Mouse (Mus musculus) B cell, adult 62 days (primary cell): ENCODE measurements around the gene Rabif. TPM values are rescaled to one million over a fixed set of nuclear protein-coding genes. Genes with fewer than 3 reads are reported as not detected.

Experiments
- total RNA-seq: library from RNA; stranded (reverse); gene quantifications from 4 replicates; pipeline ENCODE4 v1.2.4, GENCODE M21; 2023

Rabif gene
- total RNA-seq = 19.7 to 20.5 TPM (median 20.2 TPM) in 4 replicates

DNA sequence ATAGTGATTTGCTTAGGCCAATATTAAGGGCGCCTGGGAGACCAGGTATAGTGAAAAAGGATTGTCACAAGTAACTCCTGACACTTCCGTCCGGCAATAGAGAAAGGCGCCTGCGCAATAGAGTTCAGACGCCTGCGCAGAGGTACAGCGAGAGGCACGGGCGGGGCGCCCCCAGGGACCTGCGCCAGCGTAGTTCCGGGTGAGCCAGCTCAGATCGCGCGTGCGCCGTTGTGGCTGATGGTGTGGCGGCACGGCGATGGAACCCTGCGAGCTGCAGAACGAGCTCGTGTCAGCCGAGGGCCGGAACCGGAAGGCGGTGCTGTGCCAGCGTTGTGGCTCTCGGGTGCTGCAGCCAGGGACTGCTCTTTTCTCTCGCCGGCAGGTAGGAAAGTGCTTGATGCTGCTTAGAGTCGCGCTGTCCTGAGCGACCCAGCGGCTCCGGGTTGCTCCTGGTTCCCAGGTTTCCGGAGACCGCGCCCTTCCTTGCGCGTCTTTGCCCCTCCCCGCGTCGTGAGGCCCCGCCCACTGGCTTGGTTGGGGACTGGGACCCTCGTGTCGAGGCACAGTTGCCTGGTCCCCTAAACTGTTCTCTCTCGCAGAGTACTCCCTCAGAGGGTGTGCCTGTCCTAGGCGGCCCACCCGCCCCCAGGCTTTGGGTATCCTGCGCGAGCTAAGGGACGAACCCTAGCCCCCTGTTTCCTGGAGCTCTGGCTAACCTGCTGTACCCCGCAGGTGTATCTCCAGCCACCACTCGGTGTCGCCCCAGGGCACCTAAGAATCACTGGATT is at the start of gene Rabif:
Gene Rabif (plus strand): TSS at position 221 of the 788 bp plus-strand sequence.

DNA sequence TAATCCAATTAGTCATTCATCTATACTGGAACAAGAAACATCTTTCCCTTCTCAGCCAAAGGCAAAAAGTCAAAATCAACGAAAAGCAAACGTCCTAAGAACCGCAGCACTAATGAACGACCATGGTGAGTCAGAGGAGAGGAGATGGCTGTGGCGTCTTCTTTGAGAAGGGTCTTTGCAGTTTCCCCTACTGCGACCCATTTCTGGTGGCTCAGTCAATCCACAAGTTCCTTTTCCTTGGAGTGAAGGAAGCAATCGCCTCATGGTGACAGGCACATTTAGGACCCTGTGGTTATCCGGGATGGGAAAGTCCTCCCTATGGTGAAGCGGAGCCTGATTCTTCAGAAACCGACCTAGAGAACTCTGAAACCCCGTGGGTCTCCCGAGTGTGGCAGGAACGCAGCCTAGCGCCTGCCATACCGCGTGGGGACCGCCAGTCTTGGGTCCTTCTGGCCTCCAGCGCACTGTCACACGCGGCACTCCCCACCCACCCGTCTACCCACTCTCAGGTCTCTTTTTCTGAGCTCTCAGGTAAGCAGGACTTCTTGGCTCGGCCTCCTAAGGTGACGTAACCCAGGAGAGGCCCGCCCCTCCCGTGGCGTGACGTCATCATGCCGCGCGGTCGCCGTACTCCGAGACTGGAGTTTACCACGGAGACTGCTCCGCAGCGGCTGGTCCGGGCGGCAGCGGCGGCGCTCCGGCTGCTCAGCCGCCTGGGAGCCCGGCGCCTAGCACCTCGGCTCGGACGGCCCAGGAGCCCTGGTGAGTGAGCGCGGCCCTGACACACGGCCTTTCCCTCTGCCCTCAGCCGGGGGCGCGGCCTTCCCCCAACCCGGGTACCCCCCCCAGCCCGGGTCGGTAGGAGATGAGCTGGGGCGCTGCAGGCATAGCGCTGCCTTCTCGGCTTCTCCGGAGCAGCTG is 39.3 kb upstream of the Rabif start, which contains the start of gene Klhl12:
Gene Klhl12 (plus strand): TSS at position 628 of the 921 bp plus-strand sequence.

DNA sequence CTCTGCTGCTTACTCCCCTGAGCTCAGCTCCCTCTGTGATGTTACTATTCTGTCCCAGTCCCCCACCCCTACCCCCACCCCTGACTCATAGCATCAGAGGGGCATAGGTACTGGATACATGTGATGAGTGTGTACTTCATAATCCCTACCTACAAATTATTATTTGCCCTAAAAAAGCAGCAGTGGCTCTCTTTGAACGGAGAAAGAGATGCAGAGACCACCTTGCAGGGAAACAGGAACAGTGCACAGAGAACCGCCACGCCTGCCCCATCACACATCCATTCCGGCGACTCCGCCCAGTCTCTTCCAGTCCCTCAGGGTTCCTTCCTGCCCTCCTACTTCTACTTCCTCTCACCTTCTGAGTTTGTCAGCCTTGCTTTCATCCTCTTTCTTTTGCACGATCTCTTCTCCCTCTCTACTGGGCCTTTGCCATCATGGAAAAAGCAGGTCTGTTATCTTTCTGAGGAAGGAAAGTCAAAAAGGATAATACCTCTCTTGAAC is 55.2 kb downstream of the Rabif start, which contains the start of gene Mgat4e:
Gene Mgat4e (minus strand): TSS at position 51 of the 501 bp plus-strand sequence.

Other genes with a start within 250 kb of the Rabif start
- not detected in 4 replicates for gene Myog, start 204.7 kb upstream of the Rabif start, total RNA-seq
- 0.72 to 1.4 TPM (median 1.1 TPM) in 4 replicates for gene Ppfia4, start 161.7 kb upstream of the Rabif start, total RNA-seq
- 67.1 to 88.3 TPM (median 69.1 TPM) in 4 replicates for gene Tmem183a, start 132.7 kb upstream of the Rabif start, total RNA-seq
- gene 4933406M09Rik, start 108.7 kb upstream of the Rabif start, total RNA-seq = not detected in 4 replicates
- 6.6 to 10.5 TPM (median 9.4 TPM) in 4 replicates for gene Cyb5r1, start 89.1 kb upstream of the Rabif start, total RNA-seq
- gene Adipor1, start 79.3 kb upstream of the Rabif start, total RNA-seq = 73.5 to 79.8 TPM (median 76.4 TPM) in 4 replicates
- gene Klhl12, start 39.1 kb upstream of the Rabif start, total RNA-seq = 34.3 to 37.0 TPM (median 34.9 TPM) in 4 replicates
- gene Mgat4e, start 55.0 kb downstream of the Rabif start, total RNA-seq = not detected in 4 replicates
- 41.8 to 46.0 TPM (median 43.2 TPM) in 4 replicates for gene Kdm5b, start 65.5 kb downstream of the Rabif start, total RNA-seq
- not detected in 4 replicates for gene Syt2, start 152.0 kb downstream of the Rabif start, total RNA-seq